Comparison of ENCODE assay signal across 9 mouse cellular contexts in genomic region chr2:94333841-94334741, GRCm38 (mm10).
DNase-seq lines count a peak whose midpoint lies in the region; ATAC-seq and TF ChIP-seq lines count a peak whose summit lies in the region.
"Had no signal": no experiment of that assay in that cellular context is flagged by ENCODE, and none has a peak within 500 bp of the region (broad histone marks: within the 10 kb centered on the region; RNA-seq: fewer than 3 reads in every experiment).

No protein-coding gene starts in this region.

- no peaks in the 10 kb centered on the region for H3K4me1 ChIP-seq in MEL (ENCODE audit: control insufficient read depth in 1 of 2, insufficient read depth in 2 of 2, low read length in 2 of 2)
- peaks cover 15% of the 10 kb centered on the region for H3K4me1 ChIP-seq in heart, postnatal 0 days (ENCODE audit: control insufficient read depth, insufficient read depth)

- peaks cover 0 to 2% of the 10 kb centered on the region in 2 experiments; a peak in 1 of 4 replicates for H3K36me3 ChIP-seq in MEL (ENCODE audit: control insufficient read depth in 1 of 2, insufficient read depth in 2 of 2, low read length in 2 of 2)
- peaks cover 44% of the 10 kb centered on the region for H3K36me3 ChIP-seq in heart, postnatal 0 days (replicated peaks; ENCODE audit: control insufficient read depth, insufficient read depth, low read length)

- WGBS in heart, postnatal 0 days = 60% methylated on average over 14 of the region's 14 CpGs

- DNase-seq in gastrocnemius, adult 18-20 months (ENCODE audit: low spot score) = peak; percentile 44
- no peak for DNase-seq in gastrocnemius, postnatal 10 days
- DNase-seq in MEL (ENCODE audit: low read depth, low spot score) = peak; percentile 42
- DNase-seq in cerebellum, adult 9-11 months = peak; percentile 45
- peak; percentile 42 for DNase-seq in heart, postnatal 0 days (ENCODE audit: low spot score)
- no peak for DNase-seq in T-cell, adult 2 months (ENCODE audit: low spot score)
- no peak for DNase-seq in embryo, embryonic 9.5 days (ENCODE audit: extremely low spot score)
- no peak for DNase-seq in urinary bladder, adult 2 months (ENCODE audit: low spot score)

- H3K79me2 ChIP-seq in MEL (ENCODE audit: control insufficient read depth, insufficient read depth, low read length, poor library complexity) = no peaks in the 10 kb centered on the region

- H3K4me3 ChIP-seq in MEL (ENCODE audit: control insufficient read depth in 1 of 2, insufficient read depth in 1 of 2, low read depth in 2 of 2, low read length in 2 of 2) = no peak overlapping the region
- H3K4me3 ChIP-seq in heart, postnatal 0 days (ENCODE audit: low read depth, low read length) = no peak overlapping the region
- H3K4me3 ChIP-seq: left cerebral cortex, adult 2 months had no signal

- H3K4me2 ChIP-seq in heart, postnatal 0 days (ENCODE audit: low read depth, low read length) = no peak overlapping the region

- no peak for ATAC-seq in heart, postnatal 0 days (ENCODE audit: insufficient read depth, low read depth)

- no peak overlapping the region for H3K27ac ChIP-seq in MEL (ENCODE audit: control insufficient read depth, low read depth, low read length)
- H3K27ac ChIP-seq in heart, postnatal 0 days (ENCODE audit: low read depth) = peak overlapping the region; percentile 58
- H3K27ac ChIP-seq: left cerebral cortex, adult 2 months had no signal

- H3K9me3 ChIP-seq in MEL (replicated peaks; ENCODE audit: insufficient read depth, low read length) = no peaks in the 10 kb centered on the region
- H3K9me3 ChIP-seq in heart, postnatal 0 days (replicated peaks; ENCODE audit: control insufficient read depth, low read length) = no peaks in the 10 kb centered on the region

- TF ChIP-seq RAD21 in MEL (IDR thresholded peaks at IDR 0.05; ENCODE audit: low read depth, low read length) = no peak

- no peak for TF ChIP-seq CTCF in MEL (IDR thresholded peaks at IDR 0.05 in 2 of 3, conservative IDR thresholded peaks at IDR 0.05 in 1 of 3; ENCODE audit: control insufficient read depth in 1 of 3, insufficient read depth in 1 of 3, low read depth in 2 of 3, low read length in 3 of 3, poor library complexity in 1 of 3, severe bottlenecking in 1 of 3)
- TF ChIP-seq CTCF in heart, postnatal 0 days (IDR thresholded peaks at IDR 0.05; ENCODE audit: low read depth) = no peak

- H3K27me3 ChIP-seq in MEL (ENCODE audit: control insufficient read depth in 1 of 2, insufficient read depth in 2 of 2, low read length in 2 of 2) = no peaks in the 10 kb centered on the region
- no peaks in the 10 kb centered on the region for H3K27me3 ChIP-seq in heart, postnatal 0 days (ENCODE audit: control insufficient read depth, insufficient read depth, low read length)

- no peak overlapping the region for H3K9ac ChIP-seq in MEL (ENCODE audit: control insufficient read depth, low read depth, low read length, poor library complexity, severe bottlenecking)
- H3K9ac ChIP-seq in heart, postnatal 0 days (replicated peaks; ENCODE audit: low read depth, low read length) = no peak overlapping the region

- TF ChIP-seq POLR2A in MEL (IDR thresholded peaks at IDR 0.05; ENCODE audit: control insufficient read depth in 1 of 2, insufficient read depth in 1 of 2, low read depth in 1 of 2, low read length in 2 of 2, poor library complexity in 1 of 2) = no peak

- TF ChIP-seq EP300 in MEL (IDR thresholded peaks at IDR 0.05; ENCODE audit: low read depth in 1 of 2, low read length in 2 of 2) = no peak
- no peak for TF ChIP-seq EP300 in heart, postnatal 0 days (IDR thresholded peaks at IDR 0.05; ENCODE audit: low read depth)

TF ChIP-seq in MEL, 35 proteins besides CTCF, POLR2A, EP300 and RAD21:
- TF ChIP-seq MYC (IDR thresholded peaks at IDR 0.05; ENCODE audit: low read depth, low read length) = no peak
- TF ChIP-seq TBP (IDR thresholded peaks at IDR 0.05; ENCODE audit: low read depth, low read length) = peak; percentile 61
TF ChIP-seq in MEL: peak in this region for 1.

Comparison
In these comparisons a context has a peak if more than half of its experiments do, and no peak if none do; other contexts are left out.
1. DNase-seq: peak in gastrocnemius, adult 18-20 months (single experiment), MEL (single experiment), cerebellum, adult 9-11 months (single experiment) and heart, postnatal 0 days (single experiment); none in gastrocnemius, postnatal 10 days (single experiment), T-cell, adult 2 months (single experiment), embryo, embryonic 9.5 days (single experiment) and urinary bladder, adult 2 months (single experiment).